Mouse (Mus musculus): Measurements from ENCODE around the gene Gm5799. TPM values are rescaled to one million over a fixed set of nuclear protein-coding genes. Genes with fewer than 3 reads are reported as not detected.

Gm5799 gene
- polyA plus RNA-seq (2017; shearing (Covaris generic)): not detected

DNA sequence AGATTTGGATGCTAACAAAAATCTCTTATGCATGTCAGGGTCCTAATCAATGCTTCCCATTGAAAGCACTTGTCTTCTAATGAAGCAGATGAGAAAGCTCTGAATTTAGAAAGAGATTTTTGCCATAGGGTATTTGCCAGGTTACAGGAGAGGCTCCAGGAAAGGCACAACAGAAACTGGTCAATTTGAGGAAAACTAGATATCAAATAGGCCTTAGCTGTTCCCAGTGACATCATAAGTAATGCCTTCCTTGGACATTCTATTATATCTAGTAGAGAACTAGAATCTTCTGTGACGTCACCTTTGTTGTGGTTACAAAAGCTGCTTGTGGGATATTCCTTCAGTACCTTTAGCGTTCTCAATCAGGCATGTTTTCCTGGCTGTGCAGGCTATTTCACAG is at the start of gene Gm5799:
TSS of gene Gm5799 (plus strand) at position 301 of the 400 bp plus-strand sequence.

DNA sequence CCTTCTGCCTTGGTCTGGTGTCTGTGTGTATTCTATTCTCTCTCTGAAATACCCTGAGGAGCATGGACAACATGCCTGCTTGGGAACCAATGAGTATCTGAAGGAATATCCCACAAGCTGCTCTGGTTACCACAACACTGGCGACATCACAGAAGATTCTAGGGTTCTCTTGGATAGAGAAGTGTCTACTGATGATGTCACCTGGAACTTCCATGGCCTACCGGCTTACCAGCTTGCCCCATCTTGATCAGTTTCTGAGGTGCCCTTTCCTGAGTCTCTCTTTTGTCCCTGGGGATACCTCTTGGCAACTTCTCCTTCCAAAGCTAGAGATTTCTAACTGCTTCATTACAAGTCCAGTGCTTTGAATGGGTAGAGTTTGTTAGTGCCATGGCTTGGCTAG is 35.7 kb downstream of the Gm5799 start, which contains the start of gene Gm17654:
TSS of gene Gm17654 (minus strand) at position 101 of the 400 bp plus-strand sequence.

Other genes with a start within 250 kb of the Gm5799 start
- gene Gm8127, start 249.7 kb upstream of the Gm5799 start, polyA plus RNA-seq (2017; shearing (Covaris generic)): not detected
- gene 1700001F09Rik, start 195.8 kb upstream of the Gm5799 start, polyA plus RNA-seq (2017; shearing (Covaris generic)): not detected
- not detected for gene Gm8138, start 127.2 kb upstream of the Gm5799 start, polyA plus RNA-seq (2017; shearing (Covaris generic))
- gene Gm17654, start 35.6 kb downstream of the Gm5799 start, polyA plus RNA-seq (2017; shearing (Covaris generic)): not detected
- not detected for gene Gm10375, start 64.4 kb downstream of the Gm5799 start, polyA plus RNA-seq (2017; shearing (Covaris generic))
- not detected for gene Gm8165, start 133.6 kb downstream of the Gm5799 start, polyA plus RNA-seq (2017; shearing (Covaris generic))
- gene Gm7324, start 154.3 kb downstream of the Gm5799 start, polyA plus RNA-seq (2017; shearing (Covaris generic)): 1.1 TPM
- gene Gm16506, start 183.9 kb downstream of the Gm5799 start, polyA plus RNA-seq (2017; shearing (Covaris generic)): not detected
- not detected for gene Gm6526, start 204.3 kb downstream of the Gm5799 start, polyA plus RNA-seq (2017; shearing (Covaris generic))
- gene Gm8180, start 241.2 kb downstream of the Gm5799 start, polyA plus RNA-seq (2017; shearing (Covaris generic)): not detected

Data from CD4-positive, CD25-positive, alpha-beta regulatory T cell, adult 9 weeks (primary cell).